Mouse (Mus musculus) liver, adult 2 months (tissue): ENCODE results near the gene Nfic. TPM values are rescaled to one million over a fixed set of nuclear protein-coding genes. Genes with fewer than 3 reads are reported as not detected.

Experiments
- DNase-seq: peaks from one replicate; pipeline ENCODE4 v3.0.0-alpha.2; 2011; ENCODE audit warnings: low read depth, low spot score; ENCODE audit errors: extremely low read depth
- H3K27ac ChIP-seq: fragments of 200-500 bp; replicated peaks from 2 replicates; pipeline ENCODE4 v1.5.1; 2012; ENCODE audit warnings: low read depth, mild to moderate bottlenecking, control low read depth, inconsistent platforms, low read length; ENCODE audit not compliant: insufficient read depth
- H3K27me3 ChIP-seq: fragments of 200-500 bp; 2 replicates; pipeline ENCODE4 v1.6.1; 2012; ENCODE audit warnings: mild to moderate bottlenecking, moderate library complexity, low read length, inconsistent platforms; ENCODE audit not compliant: control insufficient read depth, insufficient read depth
- H3K36me3 ChIP-seq: fragments of 200-500 bp; 2 replicates; pipeline ENCODE4 v1.6.1; 2012; ENCODE audit warnings: low read length, inconsistent platforms; ENCODE audit not compliant: control insufficient read depth, insufficient read depth
- H3K4me1 ChIP-seq: fragments of 200-500 bp; 2 replicates; pipeline ENCODE4 v1.6.1; 2011; ENCODE audit warnings: low read length; ENCODE audit not compliant: control insufficient read depth, insufficient read depth
- H3K4me3 ChIP-seq: fragments of 200-500 bp; 2 replicates; pipeline ENCODE4 v1.5.1; 2011; ENCODE audit warnings: low read depth, mild to moderate bottlenecking, control low read depth, low read length, moderate library complexity; ENCODE audit not compliant: insufficient read depth
- H3K79me2 ChIP-seq: fragments of 200-500 bp; 2 replicates; pipeline ENCODE4 v1.6.1; 2012; ENCODE audit warnings: inconsistent platforms, mild to moderate bottlenecking, low read length, moderate library complexity; ENCODE audit not compliant: control insufficient read depth, insufficient read depth
- H3K9ac ChIP-seq: fragments of 200-500 bp; 2 replicates; pipeline ENCODE4 v1.6.1; 2012; ENCODE audit warnings: low read depth, mild to moderate bottlenecking, control low read depth, inconsistent platforms, low read length
- CTCF ChIP-seq: fragments of 200-500 bp; IDR thresholded peaks from 2 replicates; pipeline ENCODE4 v1.5.1; 2011; ENCODE audit warnings: low read depth, low read length, control low read depth
- POLR2A ChIP-seq: fragments of 200-500 bp; IDR thresholded peaks from 2 replicates; pipeline ENCODE4 v1.6.1; 2011; ENCODE audit warnings: low read length, control low read depth; ENCODE audit not compliant: insufficient read depth; ENCODE audit errors: extremely low read depth
- WGBS: fragments of 180-500 bp; shearing (Covaris S2); methylation state at CpG from one replicate; pipeline ENCODE4 v1.1.7; 2018; 5-methylcytosine and 5-hydroxymethylcytosine counted together
- polyA plus RNA-seq: library from polyadenylated mRNA; depleted of rRNA; stranded (reverse); fragments of >200 nt; gene quantifications from 2 replicates; pipeline ENCODE4 v1.2.3, GENCODE M21; 2012
- total RNA-seq: library from RNA; depleted of rRNA; stranded (reverse); fragments of >200 nt; gene quantifications from 2 replicates; pipeline ENCODE4 v1.2.3, GENCODE M21; 2014

Nfic gene
- total and polyA plus RNA-seq, 2 experiments, result 7.4 to 32.8 TPM

DNA sequence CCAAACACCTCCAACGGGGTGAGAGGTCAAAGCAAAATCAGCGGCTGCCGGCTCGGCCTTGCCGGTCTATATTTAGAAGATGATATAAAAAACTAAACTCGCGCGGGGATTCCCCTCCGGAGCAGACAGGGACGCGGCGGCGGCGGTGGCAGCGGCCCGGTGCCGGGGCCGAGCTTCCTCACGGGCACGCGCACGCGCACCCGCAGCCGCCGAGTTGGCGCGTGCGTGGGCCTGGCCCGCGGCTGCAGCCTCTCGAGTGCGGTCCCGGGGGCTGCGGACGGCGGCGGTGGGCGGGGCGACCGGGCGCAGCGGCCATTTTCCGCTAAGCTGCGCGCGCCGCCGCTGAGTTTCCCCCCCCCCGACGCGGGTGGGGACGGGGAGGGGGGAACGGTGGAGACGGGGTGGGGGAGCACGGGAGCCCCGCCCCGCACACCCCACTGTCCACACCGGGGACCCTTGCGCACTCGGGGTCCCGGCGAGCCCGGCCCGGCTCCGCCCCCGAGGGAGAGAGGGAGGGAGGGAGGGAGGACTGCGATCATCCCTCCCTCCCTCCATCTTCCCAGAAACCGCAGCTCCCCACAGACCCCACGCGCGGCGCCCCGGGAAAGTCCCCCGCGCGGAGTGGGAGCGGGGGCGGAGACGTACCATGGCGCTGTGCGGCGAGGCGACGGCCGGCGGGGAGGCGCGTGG, 25.1 kb downstream of the Nfic start:
- no peaks in the 10 kb centered on the region for H3K36me3 ChIP-seq
- H3K27me3 ChIP-seq, result no peaks in the 10 kb centered on the region
- peak overlapping the region; percentile 92 for H3K27ac ChIP-seq
- H3K4me3 ChIP-seq, result peak overlapping the region; percentile 73
- H3K79me2 ChIP-seq, result peaks cover 19% of the 10 kb centered on the region; the same call in 1 of the 2 replicates
- 0 out of 2 replicates have a peak, but pooled peaks have one; percentile 9 for TF ChIP-seq POLR2A
- no peak for TF ChIP-seq CTCF
- 1% methylated on average over 62 of the region's 89 CpGs for WGBS
- peak overlapping the region; percentile 85 for H3K9ac ChIP-seq
- H3K4me1 ChIP-seq, result peaks cover 43% of the 10 kb centered on the region
- DNase-seq, result peak; percentile 56

DNA sequence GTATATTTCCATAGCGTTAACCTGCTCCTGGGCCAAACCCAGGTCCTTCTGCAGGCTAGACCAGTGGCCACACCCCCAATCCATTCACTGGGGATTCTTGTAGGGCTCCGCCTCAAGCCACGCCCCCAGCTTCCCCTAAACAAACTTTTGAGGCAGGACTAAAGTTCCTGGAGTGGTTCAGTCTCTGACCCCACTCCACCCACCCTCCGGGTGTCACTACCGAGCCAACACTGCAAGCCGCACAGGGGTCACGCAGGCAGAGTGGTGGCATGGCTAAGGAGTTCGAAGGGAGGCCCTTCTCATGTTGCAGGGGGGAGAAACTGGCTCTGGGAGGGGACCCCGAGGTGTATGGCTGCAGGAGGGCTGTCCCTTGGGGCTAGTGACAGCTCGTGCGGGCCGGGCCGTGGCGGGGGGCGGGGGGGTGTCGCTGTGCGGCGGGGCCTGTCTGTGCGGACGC, 25.8 kb downstream of the Nfic start:
- H3K27me3 ChIP-seq, result no peaks in the 10 kb centered on the region
- peak; percentile 92 for DNase-seq
- TF ChIP-seq CTCF (no peak), POLR2A (peak; percentile 87)
- H3K79me2 ChIP-seq, result peaks cover 19% of the 10 kb centered on the region
- H3K4me3 ChIP-seq, result peak overlapping the region; percentile 73
- peak overlapping the region; percentile 92 for H3K27ac ChIP-seq
- peaks cover 38% of the 10 kb centered on the region for H3K4me1 ChIP-seq
- peak overlapping the region; percentile 85 for H3K9ac ChIP-seq
- WGBS, result under 1% methylated on average over 19 of the region's 20 CpGs
- no peaks in the 10 kb centered on the region for H3K36me3 ChIP-seq

DNA sequence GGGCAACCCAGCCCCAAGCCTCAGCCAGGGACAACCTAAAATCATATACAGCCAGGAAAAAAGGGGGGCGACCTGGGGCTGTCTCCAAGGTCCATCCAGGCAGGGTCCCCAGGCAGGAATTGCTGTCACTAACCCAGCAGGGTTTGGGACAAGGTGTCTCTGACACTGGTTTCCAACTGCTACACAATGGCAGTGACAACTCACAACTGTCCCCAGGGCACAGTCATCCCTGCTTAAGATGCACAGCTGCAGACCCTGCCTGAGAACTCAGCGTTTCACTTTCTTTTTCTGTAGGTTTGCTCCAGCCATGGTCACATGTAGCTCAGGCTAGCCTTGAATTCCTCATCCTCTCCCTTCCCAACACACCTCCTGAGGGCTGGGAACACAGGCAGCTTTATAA, 26.3 kb downstream of the Nfic start:
- peak overlapping the region; percentile 8; the same call in 1 of the 2 replicates for H3K27ac ChIP-seq
- no peak overlapping the region for H3K9ac ChIP-seq
- WGBS, result 52% methylated on average over 2 of the region's 2 CpGs
- TF ChIP-seq CTCF (no peak), POLR2A (no peak)
- H3K36me3 ChIP-seq, result no peaks in the 10 kb centered on the region
- no peak for DNase-seq
- peaks cover 36% of the 10 kb centered on the region for H3K4me1 ChIP-seq
- H3K27me3 ChIP-seq, result no peaks in the 10 kb centered on the region
- H3K4me3 ChIP-seq, result no peak overlapping the region
- H3K79me2 ChIP-seq, result peaks cover 25% of the 10 kb centered on the region

DNA sequence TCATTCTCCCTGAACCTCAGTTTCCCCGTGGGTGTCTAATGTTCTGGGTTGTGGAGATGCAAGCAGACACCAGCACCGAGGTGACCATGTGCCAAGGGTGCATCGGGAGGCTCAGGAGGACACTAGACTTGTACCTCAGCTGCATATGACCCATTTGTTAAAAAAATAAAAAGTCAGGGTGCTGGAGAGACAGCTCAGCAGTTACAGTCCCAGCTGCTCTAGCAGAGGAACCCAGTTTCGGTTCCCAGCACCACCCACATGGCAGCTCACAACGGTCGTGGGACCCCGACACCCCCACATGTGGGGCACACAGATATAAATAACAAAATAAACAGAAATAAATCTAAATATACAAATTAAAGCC, 26.9 kb downstream of the Nfic start:
- 94% methylated on average over 7 of the region's 7 CpGs for whole genome bisulfite sequencing
- H3K4me3 ChIP-seq, result no peak overlapping the region
- H3K27me3 ChIP-seq, result no peaks in the 10 kb centered on the region
- H3K4me1 ChIP-seq, result peaks cover 38% of the 10 kb centered on the region
- no peak overlapping the region for H3K27ac ChIP-seq
- no peak overlapping the region for H3K9ac ChIP-seq
- DNase-seq, result no peak
- peaks cover 31% of the 10 kb centered on the region for H3K79me2 ChIP-seq
- TF ChIP-seq CTCF (no peak), POLR2A (no peak)
- no peaks in the 10 kb centered on the region for H3K36me3 ChIP-seq

DNA sequence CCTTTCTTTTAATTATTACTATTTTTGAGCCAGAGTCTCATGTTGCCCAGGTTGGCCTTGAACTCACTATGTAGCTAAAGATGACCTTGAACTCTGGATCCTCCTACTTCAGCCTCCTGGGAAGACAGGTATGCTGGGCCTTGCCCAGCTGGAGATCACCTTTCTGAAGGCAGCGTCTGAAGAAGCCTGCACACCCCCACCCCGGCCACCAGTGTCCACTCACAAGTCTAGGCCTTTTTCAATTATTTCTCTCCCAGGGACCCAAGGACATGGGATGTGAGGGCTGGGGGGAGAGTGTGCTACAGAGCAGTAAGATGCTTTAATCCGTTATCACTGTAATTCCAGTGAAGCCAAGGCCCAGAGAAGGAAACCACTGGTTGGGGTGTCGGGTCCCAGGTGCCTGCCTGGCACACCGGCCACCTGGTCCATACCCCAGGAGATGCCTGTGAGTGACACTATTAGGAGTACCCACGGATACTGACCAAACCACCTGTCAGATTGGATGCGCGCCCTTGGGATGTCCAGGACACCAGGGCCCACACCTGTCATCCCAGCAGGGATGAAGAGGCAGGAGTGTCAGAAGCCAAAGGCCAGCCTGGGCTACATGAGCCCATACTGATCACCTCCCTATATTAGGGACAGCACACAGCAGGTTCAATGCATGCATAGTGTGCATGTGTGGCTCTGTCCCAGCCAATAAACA, 27.5 kb downstream of the Nfic start:
- Histone ChIP-seq H3K27me3 (no peaks in the 10 kb centered on the region), H3K36me3 (no peaks in the 10 kb centered on the region), H3K27ac (no peak overlapping the region), H3K4me3 (no peak overlapping the region), H3K4me1 (peaks cover 36% of the 10 kb centered on the region), H3K79me2 (peaks cover 32% of the 10 kb centered on the region), H3K9ac (no peak overlapping the region)
- TF ChIP-seq POLR2A, result no peak
- no peak for TF ChIP-seq CTCF
- no peak for DNase-seq
- 92% methylated on average over 8 of the region's 8 CpGs for whole genome bisulfite sequencing
